Mouse (Mus musculus): Measurements from ENCODE around the gene Ptpn6.

Ptpn6 gene

DNA sequence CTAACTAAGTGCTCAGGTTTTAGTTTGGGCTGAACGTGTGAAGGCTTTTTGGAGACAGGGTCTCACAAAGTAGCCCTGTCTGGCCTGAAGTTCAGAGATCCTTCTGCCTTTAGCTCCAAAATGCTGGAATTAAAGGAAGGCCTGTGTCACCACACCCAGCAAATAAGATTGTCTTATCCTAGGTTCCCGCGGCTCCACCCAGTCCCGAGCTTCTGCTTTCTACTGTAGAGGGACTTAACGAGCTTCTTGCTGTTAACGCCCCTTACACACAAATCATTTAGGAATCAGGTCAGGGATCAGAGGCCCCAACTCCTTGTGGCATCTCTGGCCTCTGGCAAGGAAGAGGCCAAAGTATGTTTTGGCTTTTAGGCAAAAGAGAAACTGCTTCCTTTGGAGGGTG, 66.4 kb downstream of the Ptpn6 start:
- DNase-seq (ENCODE audit: extremely low spot score, low read depth, low spot score) = no peak

Data from hindlimb bud, embryonic 11.5 days (tissue).